Mouse (Mus musculus): ENCODE data around the gene Adra1b. TPM values are rescaled to one million over a fixed set of nuclear protein-coding genes. Genes with fewer than 3 reads are reported as not detected.
A peak's percentile ranks its signal among the peaks of the same experiment; 100 is the strongest.

The Adra1b gene
- polyA plus RNA-seq, 1 experiment from 2014 or later: 8.8 TPM

- Histone ChIP-seq H3K9me3 (no peaks in the 10 kb centered on the region), H3K36me3 (replicated peaks) (no peaks in the 10 kb centered on the region), H3K9ac (peak overlapping the region; percentile 63), H3K27me3 (replicated peaks) (0 out of 2 replicates have a peak, but pooled peaks cover 8% of the 10 kb centered on the region), H3K4me3 (peak overlapping the region; percentile 66), H3K27ac (peak overlapping the region; percentile 54), H3K4me1 (peaks cover 2% of the 10 kb centered on the region; the same call in 1 of the 2 replicates), H3K4me2 (peak overlapping the region; percentile 83)
- peak; percentile 99 for ATAC-seq (replicated peaks)
- 5% methylated on average over 68 of the region's 68 CpGs for WGBS
Measured at GRCm38 (mm10) chr11:43835880-43836740, 64.9 kb downstream of the Adra1b start.

DNA sequence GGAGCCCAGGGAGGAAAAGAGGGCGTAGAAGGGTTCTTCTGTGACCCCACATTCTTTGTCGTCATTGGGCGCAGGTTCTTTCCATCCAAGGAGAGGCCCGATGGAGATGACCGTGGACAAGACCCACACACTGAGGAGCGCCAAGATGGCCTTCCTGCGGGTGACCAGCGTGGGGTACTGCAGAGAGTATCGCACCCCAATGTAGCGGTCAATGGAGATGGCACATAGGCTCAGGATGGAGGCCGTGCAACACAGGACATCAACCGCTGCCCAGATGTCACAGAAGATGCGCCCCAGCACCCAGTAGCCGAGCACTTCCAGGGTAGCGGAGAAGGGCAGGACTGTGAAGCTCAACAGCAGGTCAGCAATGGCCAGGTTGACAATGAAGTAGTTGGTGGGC lies 65.6 kb downstream of the Adra1b start:
- H3K9me3 ChIP-seq: no peaks in the 10 kb centered on the region
- H3K9ac ChIP-seq: no peak overlapping the region
- no peak overlapping the region for H3K27ac ChIP-seq
- WGBS: 94% methylated on average over 15 of the region's 15 CpGs
- H3K27me3 ChIP-seq (replicated peaks): 0 out of 2 replicates have a peak, but pooled peaks cover 8% of the 10 kb centered on the region
- no peak for ATAC-seq (replicated peaks)
- H3K4me2 ChIP-seq: peak overlapping the region; percentile 83
- H3K4me3 ChIP-seq: peak overlapping the region; percentile 66
- peaks cover 2% of the 10 kb centered on the region; the same call in 1 of the 2 replicates for H3K4me1 ChIP-seq
- H3K36me3 ChIP-seq (replicated peaks): no peaks in the 10 kb centered on the region

GRCm38 (mm10) chr11:43834531-43834930 lies 66.5 kb downstream of the Adra1b start:
- ATAC-seq (replicated peaks): no peak
- peaks cover 2% of the 10 kb centered on the region; the same call in 1 of the 2 replicates for H3K4me1 ChIP-seq
- no peak overlapping the region for H3K9ac ChIP-seq
- no peak overlapping the region for H3K27ac ChIP-seq
- no peaks in the 10 kb centered on the region for H3K9me3 ChIP-seq
- WGBS: 49% methylated on average over 11 of the region's 11 CpGs
- H3K4me3 ChIP-seq: peak overlapping the region; percentile 19
- H3K4me2 ChIP-seq: peak overlapping the region; percentile 83
- no peaks in the 10 kb centered on the region for H3K36me3 ChIP-seq (replicated peaks)
- 0 out of 2 replicates have a peak, but pooled peaks cover 8% of the 10 kb centered on the region for H3K27me3 ChIP-seq (replicated peaks)

- H3K9me3 ChIP-seq: no peaks in the 10 kb centered on the region
- no peak overlapping the region for H3K4me2 ChIP-seq
- ATAC-seq (replicated peaks): no peak
- H3K9ac ChIP-seq: no peak overlapping the region
- 70% methylated on average over 4 of the region's 4 CpGs for WGBS
- H3K27ac ChIP-seq: no peak overlapping the region
- no peaks in the 10 kb centered on the region for H3K36me3 ChIP-seq (replicated peaks)
- H3K27me3 ChIP-seq (replicated peaks): 0 out of 2 replicates have a peak, but pooled peaks cover 8% of the 10 kb centered on the region
- peaks cover under 1% of the 10 kb centered on the region; the same call in 1 of the 2 replicates for H3K4me1 ChIP-seq
- H3K4me3 ChIP-seq: no peak overlapping the region
Measured at GRCm38 (mm10) chr11:43831530-43831929, 69.5 kb downstream of the Adra1b start.

DNA sequence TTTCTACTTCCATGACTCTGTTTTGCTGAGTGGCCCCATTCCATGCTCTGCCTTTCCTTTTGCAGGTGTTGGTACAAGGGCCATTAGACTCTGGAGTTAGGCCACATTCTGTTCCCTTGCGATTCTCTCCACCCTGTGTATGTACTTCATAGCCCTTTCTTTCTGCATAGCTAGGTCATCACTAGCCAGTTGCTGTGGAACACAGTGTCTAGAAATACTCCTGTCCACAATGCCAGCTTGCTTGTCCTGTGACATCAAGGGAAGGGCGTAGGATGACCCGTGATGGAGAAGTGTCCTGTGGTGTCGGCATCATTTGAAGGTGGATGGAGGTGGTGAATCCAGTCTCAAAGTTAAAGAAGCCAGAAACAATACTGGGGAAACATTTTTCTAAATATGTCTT lies 74.2 kb downstream of the Adra1b start:
- no peak for ATAC-seq (replicated peaks)
- H3K36me3 ChIP-seq (replicated peaks): no peaks in the 10 kb centered on the region
- H3K9ac ChIP-seq: no peak overlapping the region
- no peaks in the 10 kb centered on the region for H3K9me3 ChIP-seq
- H3K27me3 ChIP-seq (replicated peaks): no peaks in the 10 kb centered on the region
- WGBS: 92% methylated on average over 4 of the region's 4 CpGs
- H3K4me2 ChIP-seq: no peak overlapping the region
- no peak overlapping the region for H3K4me3 ChIP-seq
- no peaks in the 10 kb centered on the region for H3K4me1 ChIP-seq
- no peak overlapping the region for H3K27ac ChIP-seq

- 56% methylated on average over 5 of the region's 5 CpGs for WGBS
- no peaks in the 10 kb centered on the region for H3K36me3 ChIP-seq (replicated peaks)
- H3K9ac ChIP-seq: no peak overlapping the region
- no peaks in the 10 kb centered on the region for H3K4me1 ChIP-seq
- H3K4me3 ChIP-seq: no peak overlapping the region
- ATAC-seq (replicated peaks): no peak
- no peak overlapping the region for H3K27ac ChIP-seq
- H3K9me3 ChIP-seq: no peaks in the 10 kb centered on the region
- no peak overlapping the region for H3K4me2 ChIP-seq
- H3K27me3 ChIP-seq (replicated peaks): no peaks in the 10 kb centered on the region
Measured at GRCm38 (mm10) chr11:43823349-43823748, 77.7 kb downstream of the Adra1b start.

DNA sequence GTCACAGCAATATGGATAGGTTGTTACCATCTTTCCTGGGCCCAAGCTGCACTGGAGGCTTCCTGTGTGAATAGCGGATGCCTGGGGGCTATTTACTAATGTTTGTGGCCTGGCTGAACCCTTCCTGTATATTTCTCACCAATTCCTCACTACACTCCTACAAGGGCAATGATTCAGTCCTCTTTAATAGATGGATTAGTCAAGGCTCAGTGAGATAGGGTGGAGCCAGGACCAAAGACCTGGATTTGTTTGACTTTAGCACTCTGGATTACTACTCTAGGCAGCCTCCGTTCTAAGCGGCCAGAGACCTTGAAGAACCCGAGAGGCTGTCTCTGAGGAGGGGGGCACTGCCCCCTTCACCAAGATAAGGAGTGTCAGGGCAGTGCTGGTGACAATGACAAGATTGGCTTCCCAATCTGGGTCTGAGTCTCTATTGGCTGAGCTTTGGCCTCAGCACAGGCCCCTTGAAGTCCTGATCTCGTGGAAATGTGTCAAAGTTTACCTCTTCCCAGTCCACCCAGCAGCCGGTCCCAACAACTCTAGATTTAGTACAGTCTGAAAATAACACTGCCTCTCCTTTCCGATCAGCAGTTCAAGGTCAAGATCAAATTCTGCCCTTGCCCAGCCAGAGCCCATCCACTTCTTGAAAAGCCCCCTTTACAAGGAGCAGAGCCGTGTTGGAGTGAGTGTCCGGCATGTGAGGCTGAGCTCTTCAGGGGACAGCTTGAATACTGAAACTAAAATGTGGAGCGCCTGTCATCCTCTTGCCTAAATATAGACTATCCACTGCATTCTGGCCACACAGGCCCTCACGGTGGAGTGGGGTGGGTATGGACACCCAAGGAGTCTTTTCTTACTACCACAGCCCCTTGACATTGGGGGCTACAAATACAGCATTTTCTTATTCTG lies 80.2 kb downstream of the Adra1b start:
- no peak for ATAC-seq (replicated peaks)
- Histone ChIP-seq H3K27me3 (replicated peaks) (no peaks in the 10 kb centered on the region), H3K9ac (no peak overlapping the region), H3K4me2 (no peak overlapping the region), H3K4me1 (no peaks in the 10 kb centered on the region), H3K9me3 (no peaks in the 10 kb centered on the region), H3K27ac (no peak overlapping the region), H3K4me3 (no peak overlapping the region), H3K36me3 (replicated peaks) (no peaks in the 10 kb centered on the region)
- WGBS: 65% methylated on average over 11 of the region's 11 CpGs

DNA sequence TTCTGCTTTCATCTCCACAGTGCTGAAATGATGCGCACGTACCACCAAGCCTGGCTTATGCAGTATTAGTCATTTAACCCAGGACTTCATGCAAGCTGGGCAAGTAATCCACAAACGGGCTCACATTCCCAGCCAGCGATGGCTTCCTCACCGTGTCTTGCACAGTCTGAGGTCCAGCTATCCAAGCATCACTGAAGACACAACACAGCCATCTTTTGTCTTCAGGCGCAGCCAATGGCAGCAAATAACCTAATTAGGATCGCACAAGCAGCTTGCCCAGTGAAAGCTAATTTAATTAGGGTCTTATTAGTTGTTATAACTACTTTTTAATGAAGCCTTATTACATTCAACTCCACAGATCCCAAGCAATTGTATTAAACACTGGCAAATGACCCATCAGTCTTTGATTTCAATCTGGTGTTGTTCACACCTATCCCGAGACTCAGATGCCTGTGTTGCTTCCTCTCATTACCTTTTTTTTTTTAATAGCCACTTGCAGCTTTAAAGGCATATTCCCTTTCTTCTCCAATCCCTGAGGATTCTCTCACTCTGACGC lies 83.6 kb downstream of the Adra1b start:
- no peak overlapping the region for H3K4me3 ChIP-seq
- no peak overlapping the region for H3K4me2 ChIP-seq
- H3K27ac ChIP-seq: no peak overlapping the region
- H3K9ac ChIP-seq: no peak overlapping the region
- H3K27me3 ChIP-seq (replicated peaks): no peaks in the 10 kb centered on the region
- WGBS: 70% methylated on average over 9 of the region's 9 CpGs
- H3K9me3 ChIP-seq: no peaks in the 10 kb centered on the region
- ATAC-seq (replicated peaks): no peak
- no peaks in the 10 kb centered on the region for H3K4me1 ChIP-seq
- H3K36me3 ChIP-seq (replicated peaks): no peaks in the 10 kb centered on the region

GRCm38 (mm10) chr11:43812535-43812934 lies 88.5 kb downstream of the Adra1b start:
- H3K4me3 ChIP-seq: no peak overlapping the region

DNA sequence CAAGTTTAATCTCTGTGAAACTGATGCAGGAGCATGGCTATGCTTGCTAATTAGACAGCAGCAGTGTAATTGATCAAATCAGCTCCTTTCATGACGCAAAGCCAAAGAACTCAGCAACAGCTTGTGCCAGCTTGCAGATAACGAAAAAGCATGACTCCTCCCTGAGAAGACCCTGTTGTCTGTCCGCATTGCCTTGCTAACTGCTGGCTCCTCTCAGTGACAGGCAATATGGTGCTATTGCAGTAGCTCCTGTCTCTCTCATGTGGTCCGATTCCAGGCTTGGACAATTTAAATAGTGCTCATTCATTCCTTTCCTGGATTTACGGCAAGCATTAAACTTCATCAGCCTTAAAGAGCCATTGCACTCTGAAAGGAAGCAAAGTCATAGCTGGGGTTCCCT lies 93.3 kb downstream of the Adra1b start:
- no peak overlapping the region for H3K27ac ChIP-seq
- no peaks in the 10 kb centered on the region for H3K27me3 ChIP-seq (replicated peaks)
- 62% methylated on average over 5 of the region's 5 CpGs for WGBS
- no peaks in the 10 kb centered on the region for H3K4me1 ChIP-seq
- no peak overlapping the region for H3K4me2 ChIP-seq
- H3K9ac ChIP-seq: no peak overlapping the region
- no peak for ATAC-seq (replicated peaks)
- no peak overlapping the region for H3K4me3 ChIP-seq
- H3K36me3 ChIP-seq (replicated peaks): no peaks in the 10 kb centered on the region
- H3K9me3 ChIP-seq: no peaks in the 10 kb centered on the region

More at GRCm38 (mm10) chr11:43812535-43812934, 88.5 kb downstream of the Adra1b start:
- Histone ChIP-seq H3K4me2 (no peak overlapping the region), H3K36me3 (replicated peaks) (no peaks in the 10 kb centered on the region), H3K4me1 (no peaks in the 10 kb centered on the region), H3K9ac (no peak overlapping the region), H3K27ac (no peak overlapping the region), H3K27me3 (replicated peaks) (no peaks in the 10 kb centered on the region), H3K9me3 (no peaks in the 10 kb centered on the region)
- 42% methylated on average over 5 of the region's 5 CpGs for WGBS
- ATAC-seq (replicated peaks): no peak

DNA sequence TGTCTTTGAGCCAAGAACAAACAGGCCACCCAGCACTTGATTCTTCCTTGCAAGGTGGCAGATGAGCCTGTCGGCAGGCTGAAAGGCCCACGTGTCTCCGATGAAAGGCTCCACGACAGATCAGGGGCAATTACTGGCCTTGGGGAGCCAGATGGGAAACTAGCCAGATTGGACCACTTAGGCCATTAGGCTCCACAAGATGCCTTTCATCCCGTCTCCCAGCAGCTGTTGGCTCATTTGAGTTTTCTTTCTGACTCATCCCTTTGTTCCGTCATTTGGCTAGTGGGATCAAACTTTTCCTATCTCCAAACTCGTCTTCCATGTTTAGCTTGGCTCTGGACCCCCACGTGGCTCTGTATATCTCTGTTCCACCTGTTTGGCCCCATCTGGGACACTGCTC lies 105.0 kb downstream of the Adra1b start:
- Histone ChIP-seq H3K27ac (no peak overlapping the region), H3K9ac (no peak overlapping the region), H3K4me3 (no peak overlapping the region), H3K27me3 (replicated peaks) (no peaks in the 10 kb centered on the region), H3K4me2 (no peak overlapping the region), H3K9me3 (no peaks in the 10 kb centered on the region), H3K4me1 (no peaks in the 10 kb centered on the region), H3K36me3 (replicated peaks) (no peaks in the 10 kb centered on the region)
- ATAC-seq (replicated peaks): no peak
- WGBS: 77% methylated on average over 8 of the region's 8 CpGs

GRCm38 (mm10) chr11:43790446-43790845 lies 110.6 kb downstream of the Adra1b start:
- Histone ChIP-seq H3K4me3 (no peak overlapping the region), H3K9ac (no peak overlapping the region), H3K36me3 (replicated peaks) (no peaks in the 10 kb centered on the region), H3K9me3 (no peaks in the 10 kb centered on the region), H3K4me1 (no peaks in the 10 kb centered on the region), H3K27me3 (replicated peaks) (no peaks in the 10 kb centered on the region), H3K4me2 (no peak overlapping the region), H3K27ac (no peak overlapping the region)
- 91% methylated on average over 6 of the region's 6 CpGs for WGBS
- no peak for ATAC-seq (replicated peaks)

All from midbrain, embryonic 15.5 days (tissue).